Mouse (Mus musculus) liver, postnatal 0 days (tissue): ENCODE results near the gene Napepld.

ENCODE experiments used
- CTCF ChIP-seq: sonication (generic); IDR thresholded peaks from 2 replicates; pipeline ENCODE4 v1.5.1; 2016; ENCODE audit warnings: antibody characterized with exemption, low read depth
- EP300 ChIP-seq: IDR thresholded peaks from 2 replicates; pipeline ENCODE4 v1.6.1; 2016; ENCODE audit warnings: antibody characterized with exemption, low read depth, mild to moderate bottlenecking

- no peak for TF ChIP-seq CTCF
- TF ChIP-seq EP300, result no peak
Measured at GRCm38 (mm10) chr5:21675019-21675418, 26.2 kb downstream of the Napepld start.
